Mouse (Mus musculus) liver, embryonic 18 days (tissue): ENCODE data around the gene Cnksr1. TPM values are rescaled to one million over a fixed set of nuclear protein-coding genes. Genes with fewer than 3 reads are reported as not detected.

Source experiments
- polyA plus RNA-seq: library from polyadenylated mRNA; depleted of rRNA; stranded (reverse); fragments of >200 nt; gene quantifications from 2 replicates; pipeline ENCODE4 v1.2.3, GENCODE M21; 2012; rRNA removed

Cnksr1 gene
- 0.17 and 0.25 TPM in 2 replicates for polyA plus RNA-seq

DNA sequence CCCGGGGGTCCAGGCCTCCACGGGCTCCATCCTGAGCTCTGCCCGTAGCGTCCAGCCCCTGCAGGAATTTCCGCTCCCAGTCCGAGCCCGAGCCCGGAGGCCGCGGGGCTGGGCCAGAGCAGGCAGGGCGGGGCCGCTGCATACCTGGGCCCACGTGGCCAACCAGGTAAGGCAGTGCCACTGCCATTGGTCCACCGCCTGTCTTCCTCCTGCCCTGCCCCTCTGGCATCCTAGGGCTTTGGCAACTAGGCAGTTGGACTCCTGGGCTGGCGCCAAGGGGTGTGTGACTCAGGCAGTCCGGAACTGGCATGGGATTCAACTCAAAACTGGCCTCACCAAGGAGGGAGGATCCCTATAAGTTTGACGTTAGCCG is at the start of gene Cnksr1:
Gene Cnksr1 (minus strand): TSS at position 121 of the 373 bp plus-strand sequence.

DNA sequence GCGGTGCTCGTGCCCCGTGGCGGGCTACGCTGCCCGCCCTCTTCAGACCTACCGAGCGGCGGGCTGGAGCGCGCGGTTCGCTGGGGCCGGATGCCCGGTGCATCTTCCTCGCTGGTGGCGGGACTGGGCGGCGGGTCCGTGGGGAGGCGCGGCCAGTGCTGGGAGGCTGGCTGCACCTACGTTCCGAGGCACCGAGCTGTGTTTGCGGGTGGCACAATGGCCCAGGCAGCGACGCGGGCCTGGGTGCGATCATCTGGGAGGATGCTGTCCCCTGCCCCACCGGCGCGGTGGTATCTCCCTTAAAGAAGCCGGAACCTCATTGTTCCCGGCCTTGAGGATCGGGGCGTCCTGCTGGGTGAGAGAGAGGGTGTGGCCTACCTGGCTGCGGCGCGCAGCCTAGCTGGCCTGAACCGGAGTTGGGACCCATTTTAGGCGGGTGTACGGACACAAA is 49.4 kb upstream of the Cnksr1 start, which contains the start of gene Pdik1l:
Gene Pdik1l (minus strand): TSS at position 321 of the 451 bp plus-strand sequence.

DNA sequence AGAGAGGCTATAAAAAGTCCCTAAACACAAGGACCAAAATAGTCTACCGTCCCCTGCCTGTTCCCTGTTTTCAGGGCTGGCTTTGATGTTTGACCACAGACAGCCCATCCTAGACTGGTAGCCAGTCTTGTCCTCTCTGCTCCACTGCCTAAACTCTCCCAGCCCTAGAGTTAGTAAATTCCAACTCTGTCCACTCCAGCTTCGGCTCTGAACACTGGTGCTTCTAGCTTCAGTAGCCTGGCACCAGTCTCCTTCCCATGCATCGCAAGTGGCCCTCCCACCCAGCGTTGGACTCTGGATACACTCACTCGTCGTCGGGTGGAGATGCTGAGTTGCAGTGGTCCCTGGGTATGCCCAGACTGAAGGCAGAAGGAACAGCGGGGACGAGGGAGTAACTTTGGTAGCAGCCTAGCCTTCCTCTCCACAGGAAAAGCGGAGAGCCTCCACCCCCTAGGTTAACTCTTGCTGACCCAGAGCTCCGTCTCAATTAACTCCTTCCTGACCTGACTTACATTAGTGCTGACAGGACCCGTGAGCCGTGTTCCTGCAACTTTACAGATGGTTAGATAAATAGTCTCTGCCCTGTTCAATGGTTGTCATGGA is 15.6 kb upstream of the Cnksr1 start, which contains the start of gene Grrp1:
Gene Grrp1 (minus strand): TSS at position 385 of the 603 bp plus-strand sequence.

DNA sequence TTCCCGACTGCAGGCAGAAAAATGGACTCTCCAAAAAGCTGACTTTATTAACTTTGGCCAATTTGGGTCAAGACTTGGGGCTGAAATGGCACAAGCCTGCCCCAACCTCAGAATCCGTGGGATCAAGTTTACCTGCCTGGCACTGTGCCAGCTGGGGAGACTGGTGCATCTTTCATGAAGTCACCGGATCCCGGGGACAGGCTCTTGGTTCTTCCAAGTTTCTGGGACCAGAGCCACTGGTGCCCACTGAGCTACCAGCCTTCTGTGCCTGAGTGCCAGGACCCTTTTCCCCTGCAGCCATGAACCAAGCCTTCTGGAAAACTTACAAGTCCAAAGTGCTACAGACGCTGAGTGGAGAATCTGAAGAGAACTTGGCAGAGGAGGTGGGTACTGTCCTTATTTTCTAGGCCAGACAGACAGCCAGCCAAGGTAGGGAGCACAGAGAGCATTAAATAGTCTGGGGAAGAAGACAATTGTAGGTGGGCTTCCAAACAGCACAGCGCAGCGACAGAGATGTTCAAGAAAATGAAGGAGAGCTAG is 8.6 kb upstream of the Cnksr1 start, which contains the start of gene Gm30191:
Gene Gm30191 (plus strand): TSS at position 217 of the 540 bp plus-strand sequence.

DNA sequence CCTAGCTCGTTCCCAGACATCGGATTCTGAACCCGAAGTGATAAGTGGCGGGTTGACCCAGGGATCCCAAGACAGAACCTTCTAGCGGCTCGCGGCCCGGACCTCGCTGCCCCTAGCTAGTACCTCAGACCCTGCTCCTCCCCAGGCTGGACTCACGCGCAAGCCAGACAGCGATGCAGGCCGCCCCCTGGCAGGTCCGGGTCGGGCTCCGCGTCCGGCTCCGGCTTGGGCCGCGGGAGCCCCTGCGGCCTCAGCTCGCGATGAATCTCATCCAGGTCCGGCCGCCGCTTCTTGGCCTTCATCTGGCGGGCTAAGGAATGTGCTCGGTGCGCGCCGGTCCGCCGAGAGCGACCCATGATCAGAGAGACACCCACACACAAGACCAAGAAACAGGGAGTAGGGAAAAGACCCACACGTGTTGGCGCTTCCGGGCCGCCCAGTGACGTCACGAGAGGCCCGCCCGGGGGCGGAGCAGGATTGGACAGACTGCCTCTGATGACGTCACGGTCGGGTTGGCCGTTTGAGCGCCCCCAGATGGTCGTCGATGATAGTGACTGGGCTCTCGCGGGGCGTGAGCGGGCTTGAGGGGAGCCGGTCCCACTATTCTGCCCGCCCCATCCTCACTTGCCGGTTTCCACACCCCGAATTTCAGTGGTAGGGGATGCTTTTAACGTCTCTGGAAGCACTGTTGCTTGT is 7.1 kb upstream of the Cnksr1 start, which contains the start of gene Zfp593:
Gene Zfp593 (minus strand): TSS at position 445 of the 696 bp plus-strand sequence.

DNA sequence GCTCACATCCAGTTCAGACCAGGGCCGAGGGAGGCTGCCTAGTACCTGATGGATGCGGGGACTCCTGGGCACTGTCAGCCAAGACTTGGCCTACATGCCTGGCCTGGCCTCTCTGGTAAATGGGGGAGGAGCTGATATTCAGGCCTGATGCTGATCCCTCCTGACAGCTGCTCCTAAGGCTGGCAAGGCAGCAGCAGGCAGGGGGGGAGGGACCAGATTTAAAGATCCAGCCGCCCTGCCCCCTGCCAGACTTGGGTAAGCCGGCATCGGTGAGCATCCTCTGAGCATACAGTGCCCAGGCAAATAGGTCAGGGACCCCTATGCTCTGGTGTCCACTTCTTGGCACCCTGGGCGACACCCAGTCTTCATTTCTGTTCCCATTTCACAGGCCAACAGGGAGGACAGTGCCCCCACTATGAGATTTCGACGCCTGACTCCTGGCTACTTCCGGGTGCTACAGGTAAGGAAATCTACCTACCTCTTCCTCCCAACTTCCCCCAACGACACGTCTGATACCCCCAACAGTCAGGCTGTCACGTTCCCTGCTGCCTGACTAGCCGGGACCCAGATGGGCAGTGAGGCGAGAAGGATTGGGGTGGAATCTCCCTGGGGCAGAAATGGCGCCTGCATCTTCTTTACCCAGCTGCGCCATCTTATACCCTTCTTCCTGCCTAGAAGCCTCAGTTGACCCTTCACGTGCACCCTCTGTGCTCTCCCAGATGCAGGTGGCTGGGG is 5.5 kb upstream of the Cnksr1 start, which contains the start of gene E130218I03Rik:
Gene E130218I03Rik (plus strand): TSS at position 147 of the 735 bp plus-strand sequence.

DNA sequence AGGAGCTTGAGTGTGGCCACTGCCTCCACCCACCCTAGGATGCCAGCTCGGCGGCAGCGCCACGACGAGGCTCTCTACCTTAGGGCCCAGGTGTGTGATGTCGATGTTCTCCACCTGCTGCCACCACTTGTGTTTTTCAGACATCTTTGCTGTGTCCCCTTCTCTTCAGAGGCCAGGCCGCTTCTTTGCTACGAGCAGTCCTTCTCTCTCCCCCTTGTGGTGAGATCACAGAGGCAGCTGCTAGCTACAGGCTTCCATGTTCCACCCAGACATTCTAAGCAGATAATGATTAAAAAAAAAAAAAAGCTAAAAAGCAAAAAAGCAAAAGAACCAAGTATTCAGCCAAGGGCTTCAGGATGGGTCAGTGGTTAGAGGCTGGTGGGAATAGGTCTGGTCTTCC is 11.0 kb downstream of the Cnksr1 start, which contains the start of gene Catsper4:
Gene Catsper4 (minus strand): TSS at position 190 of the 400 bp plus-strand sequence.

DNA sequence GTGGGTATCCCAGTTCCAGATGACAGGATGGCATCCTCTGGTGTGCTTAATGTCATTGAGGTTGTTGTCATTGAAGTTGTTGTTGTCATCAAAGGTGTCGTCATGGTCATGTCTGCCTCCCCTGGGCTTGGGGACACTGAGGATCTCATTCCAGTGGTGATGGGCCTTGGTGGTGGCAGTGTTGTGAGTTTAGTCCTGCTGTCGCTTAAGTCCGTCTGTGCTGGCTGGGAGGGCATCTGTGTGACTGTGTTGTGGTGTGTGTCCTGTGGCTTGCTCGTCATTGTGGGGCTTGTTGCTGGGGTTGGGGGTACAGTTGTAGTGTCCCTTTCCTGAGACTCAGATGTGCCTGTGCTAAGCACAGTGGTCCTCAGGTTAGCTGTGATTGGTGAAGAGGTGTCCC is 35.3 kb downstream of the Cnksr1 start, which contains the start of gene Gm7534:
Gene Gm7534 (minus strand): TSS at position 101 of the 400 bp plus-strand sequence.

Other genes starting within 250 kb of the Cnksr1 start
- gene Dhdds, start 237.5 kb downstream of the Cnksr1 start, polyA plus RNA-seq = 13.7 and 17.0 TPM in 2 replicates
- gene Lin28a, start 219.6 kb downstream of the Cnksr1 start, polyA plus RNA-seq = 2.5 and 2.7 TPM in 2 replicates
- 0.16 and 0.19 TPM in 2 replicates for gene Zfp683, start 184.6 kb downstream of the Cnksr1 start, polyA plus RNA-seq
- gene Crybg2, start 177.6 kb downstream of the Cnksr1 start, polyA plus RNA-seq = 0.42 and 0.64 TPM in 2 replicates
- 76.3 and 82.7 TPM in 2 replicates for gene Cd52, start 143.3 kb downstream of the Cnksr1 start, polyA plus RNA-seq
- 1.2 and 1.6 TPM in 2 replicates for gene Ubxn11, start 135.8 kb downstream of the Cnksr1 start, polyA plus RNA-seq
- gene Sh3bgrl3, start 109.6 kb downstream of the Cnksr1 start, polyA plus RNA-seq = 108 and 113 TPM in 2 replicates
- gene Cep85, start 51.3 kb downstream of the Cnksr1 start, polyA plus RNA-seq = 19.8 and 21.9 TPM in 2 replicates
- gene Gm7534, start 35.4 kb downstream of the Cnksr1 start, polyA plus RNA-seq = not detected in 2 replicates
- 0.01 and 0.02 TPM in 2 replicates for gene Catsper4, start 11.0 kb downstream of the Cnksr1 start, polyA plus RNA-seq
- not detected in 2 replicates for gene E130218I03Rik, start 5.3 kb upstream of the Cnksr1 start, polyA plus RNA-seq
- gene Zfp593, start 7.2 kb upstream of the Cnksr1 start, polyA plus RNA-seq = 4.9 and 5.3 TPM in 2 replicates
- not detected in 2 replicates for gene Gm30191, start 8.5 kb upstream of the Cnksr1 start, polyA plus RNA-seq
- 1.3 and 1.4 TPM in 2 replicates for gene Grrp1, start 15.7 kb upstream of the Cnksr1 start, polyA plus RNA-seq
- gene Pdik1l, start 49.5 kb upstream of the Cnksr1 start, polyA plus RNA-seq = 3.4 TPM in 2 replicates
- 0.14 and 0.17 TPM in 2 replicates for gene Trim63, start 76.7 kb upstream of the Cnksr1 start, polyA plus RNA-seq
- gene Slc30a2, start 104.8 kb upstream of the Cnksr1 start, polyA plus RNA-seq = 0.01 and 0.02 TPM in 2 replicates
- gene Extl1, start 145.5 kb upstream of the Cnksr1 start, polyA plus RNA-seq = 0.38 and 0.41 TPM in 2 replicates
- 18.1 and 20.3 TPM in 2 replicates for gene Pafah2, start 157.9 kb upstream of the Cnksr1 start, polyA plus RNA-seq
- 43.6 and 45.0 TPM in 2 replicates for gene Stmn1, start 229.9 kb upstream of the Cnksr1 start, polyA plus RNA-seq